Mouse (Mus musculus): ENCODE results near the gene Klhl2.

Klhl2 gene

GRCm38 (mm10) chr8:64849897-64850541, at the start of gene Klhl2:
Gene Klhl2, minus strand, starts transcription at chr8:64850017.
- DNase-seq (ENCODE audit: low read depth, low spot score): no peak

GRCm38 (mm10) chr8:64898710-64899109, 48.9 kb upstream of the Klhl2 start:
- DNase-seq (ENCODE audit: low read depth, low spot score): no peak

- DNase-seq (ENCODE audit: low read depth, low spot score): no peak
Observed at GRCm38 (mm10) chr8:64896731-64897130, 46.9 kb upstream of the Klhl2 start.

GRCm38 (mm10) chr8:64880619-64881200, 30.9 kb upstream of the Klhl2 start:
- no peak for DNase-seq (ENCODE audit: low read depth, low spot score)

- no peak for DNase-seq (ENCODE audit: low read depth, low spot score)
Observed at GRCm38 (mm10) chr8:64877630-64878312, 28.0 kb upstream of the Klhl2 start.

- DNase-seq (ENCODE audit: low read depth, low spot score): peak; percentile 92
Observed at GRCm38 (mm10) chr8:64871469-64872165, 21.8 kb upstream of the Klhl2 start.

- DNase-seq (ENCODE audit: low read depth, low spot score): no peak
Observed at GRCm38 (mm10) chr8:64870218-64870617, 20.4 kb upstream of the Klhl2 start.

GRCm38 (mm10) chr8:64849091-64849896, 523 bp downstream of the Klhl2 start:
- DNase-seq (ENCODE audit: low read depth, low spot score): no peak

- DNase-seq (ENCODE audit: low read depth, low spot score): no peak
Observed at GRCm38 (mm10) chr8:64848245-64848785, 1.5 kb downstream of the Klhl2 start.

- DNase-seq (ENCODE audit: low read depth, low spot score): no peak
Observed at GRCm38 (mm10) chr8:64847650-64848049, 2.2 kb downstream of the Klhl2 start.

- DNase-seq (ENCODE audit: low read depth, low spot score): no peak
Observed at GRCm38 (mm10) chr8:64847241-64847640, 2.6 kb downstream of the Klhl2 start.

GRCm38 (mm10) chr8:64845314-64845713, 4.5 kb downstream of the Klhl2 start:
- no peak for DNase-seq (ENCODE audit: low read depth, low spot score)

- DNase-seq (ENCODE audit: low read depth, low spot score): no peak
Observed at GRCm38 (mm10) chr8:64844043-64844481, 5.8 kb downstream of the Klhl2 start.

GRCm38 (mm10) chr8:64843168-64843567, 6.6 kb downstream of the Klhl2 start:
- DNase-seq (ENCODE audit: low read depth, low spot score): peak; percentile 80

GRCm38 (mm10) chr8:64841747-64842406, 7.9 kb downstream of the Klhl2 start:
- DNase-seq (ENCODE audit: low read depth, low spot score): no peak

- no peak for DNase-seq (ENCODE audit: low read depth, low spot score)
Observed at GRCm38 (mm10) chr8:64839628-64840027, 10.2 kb downstream of the Klhl2 start.

GRCm38 (mm10) chr8:64835475-64836122, 14.2 kb downstream of the Klhl2 start:
- no peak for DNase-seq (ENCODE audit: low read depth, low spot score)

GRCm38 (mm10) chr8:64834071-64834877, 15.5 kb downstream of the Klhl2 start:
- no peak for DNase-seq (ENCODE audit: low read depth, low spot score)

- DNase-seq (ENCODE audit: low read depth, low spot score): no peak
Observed at GRCm38 (mm10) chr8:64832581-64833135, 17.2 kb downstream of the Klhl2 start.

Measured in telencephalon, adult 2 months (tissue).